Comparison of ENCODE assay signal across 12 mouse cellular contexts in the genomic region with DNA sequence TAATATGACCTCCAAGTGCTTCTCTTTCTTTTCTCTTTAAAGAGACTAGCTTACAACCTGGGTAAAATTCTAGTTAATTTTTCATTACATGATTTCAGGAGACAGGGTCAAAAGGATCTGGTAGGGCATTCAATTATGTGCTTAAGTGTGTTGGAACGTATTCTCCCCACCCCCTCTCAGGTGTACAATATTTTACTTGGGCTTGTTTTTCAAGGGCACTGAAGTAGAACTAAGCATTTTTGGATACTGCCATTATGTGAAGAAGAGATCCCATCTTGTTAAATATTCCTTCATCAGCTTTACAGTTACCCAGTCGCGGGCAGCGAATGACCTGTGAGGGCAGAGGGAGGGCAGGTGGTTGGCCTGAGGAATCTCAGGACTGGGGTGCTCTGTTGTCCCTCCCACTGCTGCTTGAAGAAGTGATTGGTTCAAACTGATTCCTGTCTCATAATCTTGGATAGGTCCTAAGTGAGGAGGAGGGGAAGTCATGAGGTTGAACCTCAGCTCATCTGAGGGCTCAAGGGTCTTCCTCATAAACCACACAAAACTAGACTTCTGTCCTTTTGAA.
"Had no signal": no experiment of that assay in that cellular context is flagged by ENCODE, and none has a peak within 500 bp of the region (broad histone marks: within the 10 kb centered on the region; RNA-seq: fewer than 3 reads in every experiment).

No protein-coding gene starts in this region.

- H3K4me2 ChIP-seq: hindbrain, embryonic 14.5 days; limb, embryonic 12.5 days; liver, embryonic 13.5 days; neural tube, embryonic 15.5 days; stomach, embryonic 15.5 days had no signal

- H3K9me3 ChIP-seq: limb, embryonic 12.5 days; liver, embryonic 13.5 days; neural tube, embryonic 15.5 days; stomach, embryonic 15.5 days had no signal

- DNase-seq: layer of hippocampus, adult 9-11 months; liver; liver, embryonic 13.5 days; liver, postnatal 0 days; midbrain, embryonic 14.5 days; thymus, postnatal 36 days had no signal

- H3K9ac ChIP-seq: hindbrain, embryonic 14.5 days; limb, embryonic 12.5 days; liver, embryonic 13.5 days; liver, postnatal 0 days; neural tube, embryonic 15.5 days; stomach, embryonic 15.5 days had no signal

- H3K36me3 ChIP-seq: limb, embryonic 12.5 days; liver, embryonic 13.5 days; neural tube, embryonic 15.5 days; stomach, embryonic 15.5 days had no signal

- H3K27me3 ChIP-seq: limb, embryonic 12.5 days; liver, embryonic 13.5 days; neural tube, embryonic 15.5 days; stomach, embryonic 15.5 days had no signal

- H3K4me3 ChIP-seq: limb, embryonic 12.5 days; liver, embryonic 13.5 days; myocyte; neural tube, embryonic 15.5 days; stomach, embryonic 15.5 days had no signal

- H3K27ac ChIP-seq: hindbrain, embryonic 14.5 days; limb, embryonic 12.5 days; liver, embryonic 13.5 days; neural tube, embryonic 15.5 days; stomach, embryonic 15.5 days had no signal

- H3K4me1 ChIP-seq: limb, embryonic 12.5 days; liver, embryonic 13.5 days; neural tube, embryonic 15.5 days; stomach, embryonic 15.5 days had no signal

- ATAC-seq: intestine, embryonic 16.5 days; liver, postnatal 0 days had no signal
